In genomic region chr13:63249741-63250431, GRCm38 (mm10) we compare ENCODE assay signal across 11 mouse cellular contexts.
DNase-seq lines count a peak whose midpoint lies in the region; ATAC-seq and TF ChIP-seq lines count a peak whose summit lies in the region.
"Had no signal": no experiment of that assay in that cellular context is flagged by ENCODE, and none has a peak within 500 bp of the region (broad histone marks: within the 10 kb centered on the region; RNA-seq: fewer than 3 reads in every experiment).

No protein-coding gene starts in this region.

- H3K9me3 ChIP-seq in heart, embryonic 16.5 days (replicated peaks; ENCODE audit: control insufficient read depth, low read length), result no peaks in the 10 kb centered on the region
- no peaks in the 10 kb centered on the region for H3K9me3 ChIP-seq in stomach, embryonic 15.5 days
- H3K9me3 ChIP-seq: neural tube, embryonic 15.5 days had no signal

- intact Hi-C loops in left cerebral cortex, adult 2 months (cut with DNase I), result loop anchor here (5.0 to 10.0 kb wide), 3 partner anchors 203 to 315 kb away; no protein-coding TSS in a partner anchor
- intact Hi-C loops in left cerebral cortex, postnatal 4 days (cut with DNase I), result no loop called here
- intact Hi-C loops in left cerebral cortex, postnatal 10 days (cut with DNase I), result loop anchor here (10.0 kb wide), 1 partner anchor 305 kb away; no protein-coding TSS in a partner anchor

- peaks cover 72% of the 10 kb centered on the region for H3K4me1 ChIP-seq in bone marrow macrophage, adult 2 months (ENCODE audit: control insufficient read depth, insufficient read depth, low read length)
- H3K4me1 ChIP-seq in heart, embryonic 16.5 days (ENCODE audit: control insufficient read depth, insufficient read depth, low read length), result peaks cover 81% of the 10 kb centered on the region
- H3K4me1 ChIP-seq in stomach, embryonic 15.5 days, result peaks cover 25% of the 10 kb centered on the region

- H3K27me3 ChIP-seq in heart, embryonic 16.5 days (ENCODE audit: control insufficient read depth, insufficient read depth, low read length), result no peaks in the 10 kb centered on the region
- H3K27me3 ChIP-seq in stomach, embryonic 15.5 days (replicated peaks), result no peaks in the 10 kb centered on the region
- H3K27me3 ChIP-seq: neural tube, embryonic 15.5 days; Patski had no signal

- H3K4me2 ChIP-seq in heart, embryonic 16.5 days (ENCODE audit: low read depth, low read length), result peak overlapping the region; percentile 26
- H3K4me2 ChIP-seq in stomach, embryonic 15.5 days, result 0 out of 2 replicates have a peak overlapping the region, but pooled peaks have one; percentile 1
- H3K4me2 ChIP-seq: neural tube, embryonic 15.5 days had no signal

- ATAC-seq in heart, embryonic 16.5 days (replicated peaks; ENCODE audit: extremely low read depth, insufficient read depth, low FRiP score), result no peak
- no peak for ATAC-seq in stomach, embryonic 15.5 days (ENCODE audit: insufficient read depth, low FRiP score, low read depth)
- ATAC-seq: forebrain, postnatal 0 days; Patski had no signal

- no peak for TF ChIP-seq POLR2A in bone marrow macrophage, adult 2 months (IDR thresholded peaks at IDR 0.05; ENCODE audit: borderline replicate concordance, low read depth, low read length)

- no peaks in the 10 kb centered on the region for H3K36me3 ChIP-seq in heart, embryonic 16.5 days (ENCODE audit: control insufficient read depth, insufficient read depth)
- H3K36me3 ChIP-seq in stomach, embryonic 15.5 days, result peaks cover 11% of the 10 kb centered on the region; the same call in 1 of the 2 replicates
- H3K36me3 ChIP-seq: neural tube, embryonic 15.5 days had no signal

- no peak for TF ChIP-seq CTCF in left cerebral cortex, adult 2 months (IDR thresholded peaks at IDR 0.05)
- TF ChIP-seq CTCF in bone marrow macrophage, adult 2 months (IDR thresholded peaks at IDR 0.05; ENCODE audit: low read depth, low read length), result no peak

- peak overlapping the region; percentile 45 for H3K9ac ChIP-seq in heart, embryonic 16.5 days (ENCODE audit: low read length)
- H3K9ac ChIP-seq in stomach, embryonic 15.5 days, result no peak overlapping the region
- H3K9ac ChIP-seq: forebrain, postnatal 0 days; liver, embryonic 14.5 days; neural tube, embryonic 15.5 days had no signal

- no peak for DNase-seq in left cerebral cortex, adult 2 months (ENCODE audit: extremely low spot score in 1 of 2, low spot score in 2 of 2)
- DNase-seq in left cerebral cortex, postnatal 4 days, result no peak
- no peak for DNase-seq in left cerebral cortex, postnatal 10 days (ENCODE audit: extremely low spot score in 1 of 2, low spot score in 2 of 2)
- no peak for DNase-seq in cerebellum, postnatal 10 days
- DNase-seq: forebrain, postnatal 0 days had no signal

- H3K27ac ChIP-seq in left cerebral cortex, adult 2 months, result peak overlapping the region; percentile 45
- peak overlapping the region; percentile 54 for H3K27ac ChIP-seq in bone marrow macrophage, adult 2 months (ENCODE audit: insufficient read depth, low read depth, low read length)
- H3K27ac ChIP-seq in heart, embryonic 16.5 days (ENCODE audit: low read length), result peak overlapping the region; percentile 76
- peak overlapping the region; percentile 38 for H3K27ac ChIP-seq in stomach, embryonic 15.5 days
- H3K27ac ChIP-seq: liver, embryonic 14.5 days; neural tube, embryonic 15.5 days had no signal

- WGBS in heart, embryonic 16.5 days, result 53% methylated on average over 8 of the region's 8 CpGs
- 68% methylated on average over 8 of the region's 8 CpGs for WGBS in stomach, embryonic 15.5 days

- H3K4me3 ChIP-seq in left cerebral cortex, adult 2 months, result no peak overlapping the region
- peak overlapping the region; percentile 6; the same call in 1 of the 2 replicates for H3K4me3 ChIP-seq in bone marrow macrophage, adult 2 months (ENCODE audit: insufficient read depth, low read length)
- no peak overlapping the region for H3K4me3 ChIP-seq in heart, embryonic 16.5 days (ENCODE audit: low read length)
- H3K4me3 ChIP-seq in stomach, embryonic 15.5 days (replicated peaks), result no peak overlapping the region
- H3K4me3 ChIP-seq: neural tube, embryonic 15.5 days had no signal
